Mouse (Mus musculus) retina, postnatal 7 days (tissue): ENCODE results near the gene Prok1.
A peak's percentile ranks its signal among the peaks of the same experiment; 100 is the strongest.

Experiments used
- DNase-seq: peaks from one replicate; pipeline ENCODE4 v3.0.0-alpha.2; 2012; ENCODE audit warnings: low read depth, low spot score

Gene Prok1

GRCm38 (mm10) chr3:107239607-107240006 lies at the start of gene Prok1:
Gene Prok1, minus strand, starts transcription at chr3:107239707.
- DNase-seq, result no peak

- DNase-seq, result no peak
These were observed 47.8 kb upstream of the Prok1 start for GRCm38 (mm10) chr3:107287346-107287745.

GRCm38 (mm10) chr3:107286123-107286522 lies 46.6 kb upstream of the Prok1 start:
- no peak for DNase-seq

GRCm38 (mm10) chr3:107278479-107279269 lies 39.2 kb upstream of the Prok1 start, which contains the start of gene Lamtor5:
Gene Lamtor5, plus strand, starts transcription at chr3:107278858.
- peak; percentile 78 for DNase-seq

DNA sequence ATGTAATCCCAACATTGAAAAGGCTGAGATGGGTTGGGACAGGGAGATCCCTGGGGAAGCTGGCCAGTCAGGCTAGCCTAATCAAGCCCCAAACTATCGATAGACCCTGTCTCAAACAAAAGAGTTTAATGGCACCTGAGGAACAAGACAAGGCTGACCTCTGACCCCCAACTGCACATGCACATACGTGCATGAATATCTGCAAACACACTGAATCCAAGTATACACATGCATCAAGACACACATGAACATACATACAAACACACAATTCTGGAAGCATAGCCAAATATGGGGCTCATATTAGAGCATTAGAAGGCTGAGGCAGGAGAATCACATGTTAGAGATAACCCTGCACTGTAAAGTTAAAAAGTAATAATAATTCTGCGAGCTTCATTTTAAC lies 37.1 kb upstream of the Prok1 start:
- no peak for DNase-seq

- no peak for DNase-seq
These were observed 36.5 kb upstream of the Prok1 start for GRCm38 (mm10) chr3:107275996-107276395.

GRCm38 (mm10) chr3:107275351-107275750 lies 35.8 kb upstream of the Prok1 start:
- no peak for DNase-seq

DNA sequence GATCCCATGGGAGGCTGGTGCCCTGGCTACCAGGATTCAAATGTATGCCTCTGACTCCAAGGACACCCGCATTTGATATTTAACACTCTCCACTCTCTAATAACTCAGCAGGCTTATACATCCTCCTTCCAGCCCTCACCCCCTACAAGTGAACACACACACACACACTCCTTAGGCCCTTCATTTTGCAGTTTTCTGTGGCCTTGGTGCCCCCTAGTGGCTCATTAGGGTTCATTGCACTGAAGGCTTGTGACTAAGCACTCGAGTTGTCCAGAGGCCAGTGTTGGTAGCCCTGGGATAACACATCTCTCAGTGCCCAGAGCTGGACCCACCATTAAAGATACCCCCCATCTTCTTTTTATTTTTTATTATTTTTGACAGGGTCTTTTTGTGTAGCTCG lies 34.3 kb upstream of the Prok1 start:
- peak; percentile 51 for DNase-seq

- no peak for DNase-seq
These were observed 32.9 kb upstream of the Prok1 start for GRCm38 (mm10) chr3:107272433-107272832.

GRCm38 (mm10) chr3:107266814-107267345 lies 27.4 kb upstream of the Prok1 start:
- no peak for DNase-seq

GRCm38 (mm10) chr3:107261851-107262165 lies 22.3 kb upstream of the Prok1 start:
- no peak for DNase-seq

DNA sequence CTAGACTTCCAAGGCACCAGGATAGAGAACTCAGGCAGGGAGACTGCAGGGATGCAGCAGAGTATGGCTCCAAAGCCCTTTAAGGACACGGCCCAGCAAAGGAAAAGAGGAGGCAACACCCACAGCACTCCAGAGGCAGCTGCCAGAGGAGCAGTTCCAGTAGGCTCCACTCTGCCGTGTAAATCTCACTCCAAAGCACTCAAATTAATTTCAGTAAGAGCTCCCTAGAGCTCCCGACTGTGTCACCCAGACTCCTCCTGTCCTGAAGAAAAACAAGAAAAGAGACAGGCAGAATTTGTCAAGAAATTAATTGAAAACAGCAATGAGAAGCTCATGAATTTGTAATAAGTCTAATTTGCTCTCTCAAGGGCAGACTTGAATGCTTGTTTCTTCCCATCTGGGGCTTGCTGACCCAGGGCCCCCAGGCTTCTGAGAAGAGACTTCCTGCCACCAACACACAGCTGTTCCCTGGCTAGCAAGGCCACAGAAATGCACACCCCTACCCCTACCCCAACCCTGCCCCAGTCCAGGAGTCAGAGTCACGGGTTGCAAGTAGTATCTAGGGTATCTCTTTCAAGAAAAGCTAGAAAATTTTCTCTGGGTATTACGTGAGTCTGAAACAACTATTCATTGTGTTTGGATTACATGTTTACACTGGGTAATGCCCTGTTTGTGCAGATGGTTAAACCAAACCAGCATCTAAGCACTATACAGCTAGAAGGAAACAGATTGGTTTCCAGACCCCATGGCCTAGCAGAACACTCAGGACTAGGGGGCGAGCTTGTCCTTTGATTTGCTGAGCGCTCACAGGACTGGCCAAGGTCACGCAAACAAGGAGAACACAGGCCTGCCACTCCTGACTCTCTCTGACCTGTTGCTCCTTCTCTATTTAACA lies 21.7 kb upstream of the Prok1 start:
- DNase-seq, result no peak

- DNase-seq, result no peak
These were observed 18.4 kb upstream of the Prok1 start for GRCm38 (mm10) chr3:107257924-107258323.

DNA sequence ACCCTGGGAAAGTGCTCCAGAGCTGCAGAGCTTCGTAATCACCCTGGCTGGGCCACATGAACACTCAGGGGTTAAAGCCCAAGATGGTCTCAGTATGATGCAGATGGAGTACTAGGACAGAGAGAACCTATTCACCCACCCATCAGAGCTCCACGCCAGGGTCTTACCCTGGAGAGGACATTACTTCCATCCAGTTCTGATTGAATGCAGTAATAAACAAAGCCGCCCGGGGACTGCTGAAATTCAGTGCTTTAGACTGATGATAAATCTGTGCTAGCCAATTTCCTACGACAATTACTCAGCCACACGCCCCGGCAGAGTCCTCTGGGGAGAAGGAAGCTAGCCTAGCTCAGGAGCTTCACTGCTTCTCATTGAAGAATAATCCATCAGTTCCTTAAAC lies 17.2 kb upstream of the Prok1 start:
- DNase-seq, result no peak

DNA sequence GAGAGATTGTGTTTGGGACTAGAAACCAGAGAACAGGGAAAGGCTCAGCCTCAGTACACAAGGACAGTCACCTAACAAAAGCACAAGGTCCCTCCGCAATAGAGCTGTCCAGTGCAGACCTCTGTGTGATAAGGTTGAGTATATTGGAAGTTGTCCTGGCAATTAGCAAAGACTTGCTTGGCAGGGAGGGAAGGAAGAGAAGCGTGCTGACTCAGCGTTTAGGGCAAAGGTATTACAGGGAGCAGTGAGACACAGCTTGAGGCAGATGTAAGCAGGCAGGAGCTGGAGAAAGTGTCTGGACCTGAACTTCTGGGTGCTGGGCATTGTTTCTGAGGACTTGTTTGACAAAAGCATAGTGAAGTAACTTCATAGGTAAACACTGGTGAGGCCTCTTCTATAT lies 16.5 kb upstream of the Prok1 start:
- no peak for DNase-seq

GRCm38 (mm10) chr3:107253925-107254324 lies 14.4 kb upstream of the Prok1 start:
- DNase-seq, result no peak

- no peak for DNase-seq
These were observed 12.5 kb upstream of the Prok1 start for GRCm38 (mm10) chr3:107252035-107252434.

GRCm38 (mm10) chr3:107250320-107250719 lies 10.8 kb upstream of the Prok1 start:
- DNase-seq, result no peak

DNA sequence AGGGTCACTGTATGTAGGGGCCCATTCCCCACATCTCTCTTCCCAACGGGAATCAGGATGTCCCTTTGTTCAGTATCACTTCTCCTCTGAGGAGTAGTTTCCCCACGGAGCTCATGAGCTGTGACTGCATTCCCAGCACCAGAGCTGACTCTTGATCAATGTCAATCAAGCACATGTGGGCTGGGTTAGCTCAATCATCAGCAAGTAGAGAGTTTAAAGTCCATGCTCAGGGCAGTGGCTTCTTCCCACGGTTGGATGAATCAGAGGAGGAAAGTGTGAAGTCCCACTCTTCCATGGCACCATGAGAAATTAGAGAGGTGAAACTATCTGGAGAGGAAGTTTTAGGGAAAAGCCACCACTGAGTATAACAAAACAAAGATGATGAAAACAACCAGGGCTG lies 9.5 kb upstream of the Prok1 start:
- DNase-seq, result no peak

DNA sequence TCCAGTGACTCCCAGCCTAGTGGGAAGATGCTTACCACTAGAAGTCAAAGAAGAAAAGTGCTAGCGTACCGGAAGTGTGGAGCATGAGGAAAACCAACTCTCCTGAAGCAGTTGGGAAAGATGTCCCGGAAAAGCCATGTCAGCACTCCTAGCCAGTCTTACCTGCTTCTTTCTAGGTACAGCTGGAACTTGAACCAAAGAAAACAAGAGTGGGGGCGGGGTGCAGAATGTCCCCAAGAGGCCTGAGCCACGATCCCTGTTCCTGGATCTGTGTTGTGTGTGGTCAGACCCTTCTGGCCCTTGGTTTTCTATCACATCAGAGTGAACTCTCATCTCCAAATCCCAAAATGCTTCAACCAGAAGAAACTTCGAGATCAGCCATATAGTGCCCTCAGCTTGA lies 7.4 kb upstream of the Prok1 start:
- no peak for DNase-seq

DNA sequence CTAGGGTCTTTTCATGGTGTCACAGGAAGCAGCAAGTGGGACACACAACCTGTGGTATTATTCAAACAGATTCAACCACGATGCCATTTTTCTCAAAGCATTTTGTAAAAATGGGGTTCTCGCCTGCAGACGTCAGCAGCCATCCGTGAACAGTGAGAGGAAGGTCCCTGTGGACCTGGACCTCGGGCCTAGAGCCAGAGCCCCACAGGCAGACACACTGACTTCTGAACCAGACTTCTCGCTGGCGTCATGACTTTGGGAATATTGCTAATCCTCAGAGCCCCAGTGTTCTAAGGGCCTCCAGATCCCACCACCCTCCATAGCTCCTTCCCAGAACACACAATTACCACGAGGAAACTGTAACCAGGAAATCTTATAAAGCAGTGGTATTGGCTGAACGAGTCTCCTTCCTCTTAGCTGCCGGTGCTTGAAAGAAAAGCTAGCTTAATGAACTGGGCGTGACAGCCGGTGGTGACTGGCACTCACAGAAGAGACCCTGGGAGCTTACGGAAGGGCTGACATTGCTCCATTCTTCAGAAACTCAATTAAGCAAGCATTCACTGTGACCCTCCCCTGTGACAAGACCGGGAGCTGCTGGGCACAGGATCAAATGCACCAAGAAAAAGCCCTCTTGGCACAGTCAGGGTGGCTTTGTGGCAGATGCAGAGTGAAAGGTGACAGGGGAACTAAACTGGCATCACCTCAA lies 2.0 kb upstream of the Prok1 start:
- no peak for DNase-seq

- no peak for DNase-seq
These were observed 981 bp downstream of the Prok1 start for GRCm38 (mm10) chr3:107238471-107238980.
